13 mouse cellular contexts compared by ENCODE assay signal in the genomic region with DNA sequence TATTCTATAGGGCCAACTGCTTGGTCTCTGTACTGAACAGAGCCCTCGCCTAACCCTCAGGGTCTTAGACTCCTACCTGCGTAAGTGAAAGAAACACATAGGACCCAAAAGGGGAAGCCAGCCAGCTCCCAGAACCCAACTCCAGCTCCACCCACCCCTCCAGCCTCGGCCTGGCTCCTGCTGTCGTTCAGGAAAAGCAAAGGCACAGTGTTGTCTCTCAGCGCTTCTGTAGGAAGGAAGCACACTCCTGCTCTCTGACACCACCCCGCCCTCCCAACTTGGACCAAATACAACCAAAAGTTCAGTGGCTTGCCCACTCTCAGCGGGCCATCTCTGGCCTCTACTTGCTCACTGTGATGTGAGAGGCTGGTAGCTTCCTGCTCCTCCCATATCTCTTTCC. TPM values are rescaled to one million over a fixed set of nuclear protein-coding genes. Genes with fewer than 3 reads are reported as not detected.
DNase-seq lines count a peak whose midpoint lies in the region; ATAC-seq and TF ChIP-seq lines count a peak whose summit lies in the region.
"Had no signal": no experiment of that assay in that cellular context is flagged by ENCODE, and none has a peak within 500 bp of the region (broad histone marks: within the 10 kb centered on the region; RNA-seq: fewer than 3 reads in every experiment).

No protein-coding gene starts in this region.

- H3K9me3 ChIP-seq in kidney, embryonic 16.5 days (ENCODE audit: low read length) = no peaks in the 10 kb centered on the region
- no peaks in the 10 kb centered on the region for H3K9me3 ChIP-seq in forebrain, postnatal 0 days (ENCODE audit: low read length)
- H3K9me3 ChIP-seq: heart, embryonic 15.5 days had no signal

- 74% methylated on average over 7 of the region's 7 CpGs for WGBS in kidney, embryonic 16.5 days
- WGBS in forebrain, postnatal 0 days = 82% methylated on average over 7 of the region's 7 CpGs

- H3K9ac ChIP-seq in kidney, embryonic 16.5 days (replicated peaks; ENCODE audit: low read length) = no peak overlapping the region
- H3K9ac ChIP-seq in forebrain, postnatal 0 days = no peak overlapping the region

- no peaks in the 10 kb centered on the region for H3K36me3 ChIP-seq in kidney, embryonic 16.5 days (ENCODE audit: insufficient read depth, low read length)
- no peaks in the 10 kb centered on the region for H3K36me3 ChIP-seq in forebrain, postnatal 0 days (ENCODE audit: insufficient read depth)
- H3K36me3 ChIP-seq: heart, embryonic 15.5 days had no signal

- DNase-seq in kidney, adult 11 months = peak; percentile 53
- peak; percentile 28 for DNase-seq in thymus, postnatal 25 days
- DNase-seq in thymus, postnatal 4 days = no peak
- peak; percentile 27 to 40 for DNase-seq in kidney, postnatal 4 days
- DNase-seq in gastrocnemius, postnatal 25 days = no peak
- DNase-seq in layer of hippocampus, adult 2 months (ENCODE audit: low spot score in 2 of 2) = no peak
- DNase-seq in forebrain, postnatal 0 days = no peak
- DNase-seq: cerebellum, adult 9-10 months; gastrocnemius, postnatal 10 days; spleen, adult 18-20 months had no signal

- H3K27me3 ChIP-seq in kidney, embryonic 16.5 days (ENCODE audit: insufficient read depth, low read length) = no peaks in the 10 kb centered on the region
- H3K27me3 ChIP-seq in forebrain, postnatal 0 days (ENCODE audit: insufficient read depth, low read length) = no peaks in the 10 kb centered on the region
- H3K27me3 ChIP-seq: heart, embryonic 15.5 days had no signal

- no peak overlapping the region for H3K4me3 ChIP-seq in kidney, embryonic 16.5 days (ENCODE audit: low read length)
- no peak overlapping the region for H3K4me3 ChIP-seq in layer of hippocampus, adult 2 months
- H3K4me3 ChIP-seq in forebrain, postnatal 0 days (ENCODE audit: low read depth, low read length) = no peak overlapping the region

- no peak overlapping the region for H3K4me2 ChIP-seq in kidney, embryonic 16.5 days (replicated peaks; ENCODE audit: low read depth, low read length)
- no peak overlapping the region for H3K4me2 ChIP-seq in forebrain, postnatal 0 days (ENCODE audit: low read depth)

- ATAC-seq in kidney, embryonic 16.5 days (ENCODE audit: low FRiP score, low TSS enrichment) = no peak
- ATAC-seq in forebrain, postnatal 0 days = no peak
- ATAC-seq: forebrain, embryonic 14.5 days had no signal

- H3K27ac ChIP-seq in kidney, embryonic 16.5 days (ENCODE audit: low read length) = no peak overlapping the region
- no peak overlapping the region for H3K27ac ChIP-seq in layer of hippocampus, adult 2 months
- H3K27ac ChIP-seq in forebrain, postnatal 0 days (ENCODE audit: low read depth, low read length) = no peak overlapping the region
- H3K27ac ChIP-seq: heart, embryonic 15.5 days had no signal

- TF ChIP-seq CTCF in layer of hippocampus, adult 2 months (conservative IDR thresholded peaks at IDR 0.05) = no peak
- TF ChIP-seq CTCF in forebrain, postnatal 0 days (IDR thresholded peaks at IDR 0.05; ENCODE audit: low read depth) = no peak

- peaks cover 10% of the 10 kb centered on the region for H3K4me1 ChIP-seq in kidney, embryonic 16.5 days (ENCODE audit: insufficient read depth, low read length)
- no peaks in the 10 kb centered on the region for H3K4me1 ChIP-seq in forebrain, postnatal 0 days (ENCODE audit: insufficient read depth)

RNA-seq across cellular contexts. Expression of a gene that starts 6.7 kb away (rescaled TPM):
- polyA plus RNA-seq in kidney, embryonic 16.5 days (2015; fragmentation: Nextera tagmentation; extraction: Ambion mirVana) = 1.6 and 1.7 TPM in 2 replicates
- 1 to 10 TPM; 1.3 to 1.8 TPM for total RNA-seq in gastrocnemius, postnatal 25 days (2021)
- 1 to 10 TPM; 3.3 to 4.6 TPM for total RNA-seq in layer of hippocampus, adult 2 months (2021)
- 0.77 and 1.1 TPM in 2 replicates for total RNA-seq in forebrain, postnatal 0 days (2014; rRNA removed)
- 0.86 and 1.2 TPM in 2 replicates for polyA plus RNA-seq in forebrain, postnatal 0 days (2015; fragmentation: Nextera tagmentation; extraction: Ambion mirVana)

RNA-seq across cellular contexts. Expression of a gene that starts 7.7 kb away (rescaled TPM):
- polyA plus RNA-seq in kidney, embryonic 16.5 days (2015; fragmentation: Nextera tagmentation; extraction: Ambion mirVana) = 36.5 and 36.6 TPM in 2 replicates
- 1 to 10 TPM; 6.2 to 6.7 TPM for total RNA-seq in gastrocnemius, postnatal 25 days (2021)
- total RNA-seq in layer of hippocampus, adult 2 months (2021) = 10 to 100 TPM; 32.8 to 35.2 TPM
- total RNA-seq in forebrain, postnatal 0 days (2014; rRNA removed) = 42.2 and 43.2 TPM in 2 replicates
- 30.4 and 34.9 TPM in 2 replicates for polyA plus RNA-seq in forebrain, postnatal 0 days (2015; fragmentation: Nextera tagmentation; extraction: Ambion mirVana)

RNA-seq across cellular contexts. Expression of a gene that starts 58.2 kb away (rescaled TPM):
- polyA plus RNA-seq in kidney, embryonic 16.5 days (2015; fragmentation: Nextera tagmentation; extraction: Ambion mirVana) = 194 and 206 TPM in 2 replicates
- total RNA-seq in gastrocnemius, postnatal 25 days (2021) = 10 to 100 TPM; 26.1 to 29.1 TPM
- 10 to 100 TPM; 76.9 to 77.5 TPM for total RNA-seq in layer of hippocampus, adult 2 months (2021)
- 69.6 and 98.3 TPM in 2 replicates for total RNA-seq in forebrain, postnatal 0 days (2014; rRNA removed)
- polyA plus RNA-seq in forebrain, postnatal 0 days (2015; fragmentation: Nextera tagmentation; extraction: Ambion mirVana) = 67.1 and 74.2 TPM in 2 replicates

Comparison
In these comparisons a context has a peak if more than half of its experiments do, and no peak if none do; other contexts are left out.
1. DNase-seq: peak in kidney, adult 11 months (single experiment), thymus, postnatal 25 days (single experiment) and kidney, postnatal 4 days (2 of 2); none in thymus, postnatal 4 days (single experiment), gastrocnemius, postnatal 25 days (single experiment), layer of hippocampus, adult 2 months (0 of 2) and forebrain, postnatal 0 days (single experiment).